Mouse (Mus musculus): ENCODE results near the gene Ccdc113. TPM values are rescaled to one million over a fixed set of nuclear protein-coding genes. Genes with fewer than 3 reads are reported as not detected.
A peak's percentile ranks its signal among the peaks of the same experiment; 100 is the strongest.

The Ccdc113 gene
- total and polyA plus RNA-seq, 3 experiments, result not detected

DNA sequence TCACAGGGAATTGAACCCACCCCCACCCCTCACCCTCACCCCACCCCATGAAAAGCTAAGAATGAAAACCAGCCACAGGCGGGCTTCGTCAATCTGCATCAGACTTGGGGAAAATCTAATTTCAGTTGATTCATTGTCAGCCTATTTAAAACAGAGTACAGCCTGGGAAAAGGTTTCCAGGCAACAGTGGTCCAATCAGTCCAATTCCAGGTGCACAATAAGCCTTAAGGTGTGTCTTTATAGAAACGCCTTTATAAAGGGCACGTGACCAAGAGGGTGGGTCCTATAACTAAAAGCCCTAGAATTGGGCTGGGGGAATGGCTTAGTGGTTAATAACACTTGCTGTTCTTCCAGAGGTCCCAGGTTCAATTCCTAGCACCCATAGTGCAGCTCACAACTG, 1.7 kb upstream of the Ccdc113 start:
- Histone ChIP-seq H3K4me3 (ENCODE audit: control insufficient read depth in 1 of 2, insufficient read depth in 1 of 2, low read depth in 2 of 2, low read length in 2 of 2) (no peak overlapping the region), H3K9me3 (replicated peaks; ENCODE audit: insufficient read depth, low read length) (no peaks in the 10 kb centered on the region), H3K4me1 (ENCODE audit: control insufficient read depth in 1 of 2, insufficient read depth in 2 of 2, low read length in 2 of 2) (no peaks in the 10 kb centered on the region), H3K79me2 (ENCODE audit: control insufficient read depth, insufficient read depth, low read length, poor library complexity) (no peaks in the 10 kb centered on the region), H3K9ac (ENCODE audit: control insufficient read depth, low read depth, low read length, poor library complexity, severe bottlenecking) (no peak overlapping the region), H3K27me3 (ENCODE audit: control insufficient read depth in 1 of 2, insufficient read depth in 2 of 2, low read length in 2 of 2) (no peaks in the 10 kb centered on the region; a peak in 1 of 4 replicates), H3K36me3 (ENCODE audit: control insufficient read depth in 1 of 2, insufficient read depth in 2 of 2, low read length in 2 of 2) (no peaks in the 10 kb centered on the region), H3K27ac (ENCODE audit: control insufficient read depth, low read depth, low read length) (no peak overlapping the region)
- DNase-seq (ENCODE audit: low read depth, low spot score), result no peak
- TF ChIP-seq USF1 (IDR thresholded peaks at IDR 0.05; ENCODE audit: low read depth, low read length), result 0 out of 2 replicates have a peak, but pooled peaks have one; percentile 26
- no peak for TF ChIP-seq E2F4 (IDR thresholded peaks at IDR 0.05; ENCODE audit: borderline replicate concordance, low read depth, low read length)

DNA sequence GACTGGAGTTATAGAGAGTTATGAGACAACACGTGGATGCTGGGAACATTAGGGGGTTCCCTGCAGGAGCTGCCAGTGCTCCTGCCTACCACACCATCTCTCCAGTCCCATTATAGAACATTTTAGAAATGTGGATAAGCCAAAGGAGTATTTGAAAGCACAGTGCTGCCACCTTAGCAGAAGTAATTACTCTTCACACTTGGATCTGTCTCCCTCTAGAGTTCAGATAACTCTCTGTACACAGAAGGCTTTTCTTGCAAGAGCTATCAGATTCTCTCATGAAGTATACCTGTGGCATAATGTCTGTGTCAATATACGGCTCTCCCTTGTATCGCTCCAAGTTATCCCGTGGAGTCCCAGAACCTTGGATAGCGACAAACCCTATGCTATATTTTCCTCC, 5.6 kb downstream of the Ccdc113 start:
- Histone ChIP-seq H3K79me2 (ENCODE audit: control insufficient read depth, insufficient read depth, low read length, poor library complexity) (no peaks in the 10 kb centered on the region), H3K9ac (ENCODE audit: control insufficient read depth, low read depth, low read length, poor library complexity, severe bottlenecking) (no peak overlapping the region), H3K27me3 (ENCODE audit: control insufficient read depth in 1 of 2, insufficient read depth in 2 of 2, low read length in 2 of 2) (peaks cover 0 to under 1% of the 10 kb centered on the region in 2 experiments; a peak in 2 of 4 replicates), H3K4me1 (ENCODE audit: control insufficient read depth in 1 of 2, insufficient read depth in 2 of 2, low read length in 2 of 2) (0 out of 4 replicates have a peak, but pooled peaks cover 0 to 2% of the 10 kb centered on the region in 2 experiments), H3K9me3 (replicated peaks; ENCODE audit: insufficient read depth, low read length) (no peaks in the 10 kb centered on the region), H3K36me3 (ENCODE audit: control insufficient read depth in 1 of 2, insufficient read depth in 2 of 2, low read length in 2 of 2) (no peaks in the 10 kb centered on the region), H3K4me3 (ENCODE audit: control insufficient read depth in 1 of 2, insufficient read depth in 1 of 2, low read depth in 2 of 2, low read length in 2 of 2) (no peak overlapping the region), H3K27ac (ENCODE audit: control insufficient read depth, low read depth, low read length) (no peak overlapping the region)
- peak; percentile 12 for DNase-seq (ENCODE audit: low read depth, low spot score)
- TF ChIP-seq ZNF384 (IDR thresholded peaks at IDR 0.05; ENCODE audit: low read depth, low read length) (no peak), RAD21 (IDR thresholded peaks at IDR 0.05; ENCODE audit: low read depth, low read length) (peak; percentile 38), SMC3 (IDR thresholded peaks at IDR 0.05; ENCODE audit: low read depth, low read length) (peak; percentile 33), MYC (IDR thresholded peaks at IDR 0.05; ENCODE audit: low read depth, low read length) (no peak), CTCF (IDR thresholded peaks at IDR 0.05 in 2 of 3, conservative IDR thresholded peaks at IDR 0.05 in 1 of 3; ENCODE audit: control insufficient read depth in 1 of 3, insufficient read depth in 1 of 3, low read depth in 2 of 3, low read length in 3 of 3, poor library complexity in 1 of 3, severe bottlenecking in 1 of 3) (peak in 1 of 3 experiments; percentile 45; a peak in 2 of 6 replicates)

DNA sequence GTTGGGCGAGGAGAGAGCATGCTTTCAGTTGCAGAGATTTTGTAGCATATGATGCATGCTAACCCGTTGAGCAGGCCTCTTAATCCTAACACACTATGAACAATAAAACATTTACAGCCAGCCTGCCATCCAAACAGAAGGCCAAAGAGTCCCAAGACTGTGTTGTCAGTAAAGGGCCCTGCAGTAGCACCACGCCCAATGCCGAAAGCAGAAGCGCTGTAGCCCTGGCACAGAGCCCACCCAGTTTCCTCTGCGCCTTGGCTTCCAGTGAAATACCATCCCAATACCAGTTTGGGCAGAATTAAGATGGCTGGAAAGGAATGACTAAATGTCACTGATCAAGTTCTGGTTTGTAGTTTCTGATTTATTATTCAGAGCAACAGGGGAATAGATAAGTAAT, 8.3 kb downstream of the Ccdc113 start:
- H3K27ac ChIP-seq (ENCODE audit: control insufficient read depth, low read depth, low read length), result no peak overlapping the region
- no peak for TF ChIP-seq MXI1 (IDR thresholded peaks at IDR 0.05; ENCODE audit: low read depth, low read length)
- no peak for TF ChIP-seq POLR2AphosphoS2 (IDR thresholded peaks at IDR 0.05; ENCODE audit: low read length)
- no peak for TF ChIP-seq HCFC1 (IDR thresholded peaks at IDR 0.05; ENCODE audit: low read depth, low read length)
- TF ChIP-seq TCF12 (IDR thresholded peaks at IDR 0.05; ENCODE audit: low read depth, low read length), result no peak
- TF ChIP-seq CTCF (IDR thresholded peaks at IDR 0.05 in 2 of 3, conservative IDR thresholded peaks at IDR 0.05 in 1 of 3; ENCODE audit: control insufficient read depth in 1 of 3, insufficient read depth in 1 of 3, low read depth in 2 of 3, low read length in 3 of 3, poor library complexity in 1 of 3, severe bottlenecking in 1 of 3), result no peak
- no peak for TF ChIP-seq POLR2AphosphoS5 (IDR thresholded peaks at IDR 0.05; ENCODE audit: borderline replicate concordance, low read depth, low read length)
- TF ChIP-seq KAT2A (conservative IDR thresholded peaks at IDR 0.05; ENCODE audit: low read depth, low read length), result no peak
- TF ChIP-seq SMC3 (IDR thresholded peaks at IDR 0.05; ENCODE audit: low read depth, low read length), result no peak
- no peak for TF ChIP-seq RAD21 (IDR thresholded peaks at IDR 0.05; ENCODE audit: low read depth, low read length)
- no peak for TF ChIP-seq E2F4 (IDR thresholded peaks at IDR 0.05; ENCODE audit: borderline replicate concordance, low read depth, low read length)
- no peak for TF ChIP-seq MEF2A (IDR thresholded peaks at IDR 0.05; ENCODE audit: extremely low read depth, insufficient replicate concordance, low read depth, low read length, poor library complexity, severe bottlenecking)
- no peak for TF ChIP-seq MAFK (IDR thresholded peaks at IDR 0.05; ENCODE audit: borderline replicate concordance, low read depth, low read length)
- TF ChIP-seq CHD2 (IDR thresholded peaks at IDR 0.05; ENCODE audit: low read length), result no peak
- no peak for TF ChIP-seq USF2 (IDR thresholded peaks at IDR 0.05; ENCODE audit: borderline replicate concordance in 1 of 2, insufficient read depth in 1 of 2, low read depth in 1 of 2, low read length in 2 of 2)
- no peak for TF ChIP-seq MYB (IDR thresholded peaks at IDR 0.05; ENCODE audit: low read depth, low read length)
- no peak for TF ChIP-seq ELF1 (IDR thresholded peaks at IDR 0.05; ENCODE audit: low read depth, low read length)
- no peak for TF ChIP-seq ZNF384 (IDR thresholded peaks at IDR 0.05; ENCODE audit: low read depth, low read length)
- no peaks in the 10 kb centered on the region for H3K9me3 ChIP-seq (replicated peaks; ENCODE audit: insufficient read depth, low read length)
- H3K9ac ChIP-seq (ENCODE audit: control insufficient read depth, low read depth, low read length, poor library complexity, severe bottlenecking), result no peak overlapping the region
- no peaks in the 10 kb centered on the region for H3K36me3 ChIP-seq (ENCODE audit: control insufficient read depth in 1 of 2, insufficient read depth in 2 of 2, low read length in 2 of 2)
- no peak overlapping the region for H3K4me3 ChIP-seq (ENCODE audit: control insufficient read depth in 1 of 2, insufficient read depth in 1 of 2, low read depth in 2 of 2, low read length in 2 of 2)
- peaks cover 0 to 2% of the 10 kb centered on the region in 2 experiments; a peak in 2 of 4 replicates for H3K27me3 ChIP-seq (ENCODE audit: control insufficient read depth in 1 of 2, insufficient read depth in 2 of 2, low read length in 2 of 2)
- peak; percentile 78 for DNase-seq (ENCODE audit: low read depth, low spot score)
- H3K4me1 ChIP-seq (ENCODE audit: control insufficient read depth in 1 of 2, insufficient read depth in 2 of 2, low read length in 2 of 2), result 0 out of 4 replicates have a peak, but pooled peaks cover 0 to 2% of the 10 kb centered on the region in 2 experiments
- no peaks in the 10 kb centered on the region for H3K79me2 ChIP-seq (ENCODE audit: control insufficient read depth, insufficient read depth, low read length, poor library complexity)
